Mouse (Mus musculus): ENCODE data around the gene Bspry. TPM values are rescaled to one million over a fixed set of nuclear protein-coding genes. Genes with fewer than 3 reads are reported as not detected.

Gene Bspry
- polyA plus RNA-seq, 1 experiment from 2014 or later: 47.9 TPM

- no peaks in the 10 kb centered on the region for H3K9me3 ChIP-seq (ENCODE audit: control insufficient read depth, low read length)
- no peaks in the 10 kb centered on the region for H3K27me3 ChIP-seq (ENCODE audit: control insufficient read depth, insufficient read depth, low read depth, low read length)
- peaks cover 18% of the 10 kb centered on the region for H3K36me3 ChIP-seq (ENCODE audit: control insufficient read depth, insufficient read depth, low read length)
- peaks cover 12% of the 10 kb centered on the region for H3K4me1 ChIP-seq (replicated peaks; ENCODE audit: control insufficient read depth, insufficient read depth, low read length)
- H3K27ac ChIP-seq (ENCODE audit: low read length): peak within 1 kb of the TSS; percentile 90
- peak within 1 kb of the TSS; percentile 84 for H3K9ac ChIP-seq (ENCODE audit: low read length)
- peak within 1 kb of the TSS; percentile 80 for H3K4me3 ChIP-seq (ENCODE audit: low read length)
- 75% methylated on average over 3 of the region's 3 CpGs for WGBS
- peak within 1 kb of the TSS; percentile 52 for H3K4me2 ChIP-seq (ENCODE audit: low read depth, low read length)
- ATAC-seq (ENCODE audit: low read depth): no peak
Measured at GRCm38 (mm10) chr4:62503374-62503970, 23.6 kb downstream of the Bspry start, which contains the start of gene Hdhd3. Gene Hdhd3 (minus strand): TSS chr4:62503467.

GRCm38 (mm10) chr4:62505991-62506390, 26.1 kb downstream of the Bspry start:
- 78% methylated on average over 3 of the region's 3 CpGs for WGBS
- ATAC-seq (ENCODE audit: low read depth): no peak
- H3K27ac ChIP-seq (ENCODE audit: low read length): no peak overlapping the region
- H3K27me3 ChIP-seq (ENCODE audit: control insufficient read depth, insufficient read depth, low read depth, low read length): no peaks in the 10 kb centered on the region
- H3K4me3 ChIP-seq (ENCODE audit: low read length): no peak overlapping the region
- H3K4me1 ChIP-seq (replicated peaks; ENCODE audit: control insufficient read depth, insufficient read depth, low read length): peaks cover 8% of the 10 kb centered on the region
- H3K36me3 ChIP-seq (ENCODE audit: control insufficient read depth, insufficient read depth, low read length): peaks cover 32% of the 10 kb centered on the region
- H3K9ac ChIP-seq (ENCODE audit: low read length): no peak overlapping the region
- H3K4me2 ChIP-seq (ENCODE audit: low read depth, low read length): no peak overlapping the region
- H3K9me3 ChIP-seq (ENCODE audit: control insufficient read depth, low read length): no peaks in the 10 kb centered on the region

GRCm38 (mm10) chr4:62506798-62507197, 26.9 kb downstream of the Bspry start:
- Histone ChIP-seq H3K4me3 (ENCODE audit: low read length) (no peak overlapping the region), H3K27me3 (ENCODE audit: control insufficient read depth, insufficient read depth, low read depth, low read length) (no peaks in the 10 kb centered on the region), H3K9ac (ENCODE audit: low read length) (no peak overlapping the region), H3K4me2 (ENCODE audit: low read depth, low read length) (no peak overlapping the region), H3K36me3 (ENCODE audit: control insufficient read depth, insufficient read depth, low read length) (peaks cover 40% of the 10 kb centered on the region), H3K27ac (ENCODE audit: low read length) (no peak overlapping the region), H3K4me1 (replicated peaks; ENCODE audit: control insufficient read depth, insufficient read depth, low read length) (peaks cover 7% of the 10 kb centered on the region), H3K9me3 (ENCODE audit: control insufficient read depth, low read length) (no peaks in the 10 kb centered on the region)
- WGBS: 54% methylated on average over 2 of the region's 2 CpGs
- no peak for ATAC-seq (ENCODE audit: low read depth)

GRCm38 (mm10) chr4:62508839-62509238, 29.0 kb downstream of the Bspry start:
- no peak overlapping the region for H3K27ac ChIP-seq (ENCODE audit: low read length)
- H3K4me2 ChIP-seq (ENCODE audit: low read depth, low read length): no peak overlapping the region
- H3K9me3 ChIP-seq (ENCODE audit: control insufficient read depth, low read length): no peaks in the 10 kb centered on the region
- H3K27me3 ChIP-seq (ENCODE audit: control insufficient read depth, insufficient read depth, low read depth, low read length): no peaks in the 10 kb centered on the region
- H3K9ac ChIP-seq (ENCODE audit: low read length): no peak overlapping the region
- ATAC-seq (ENCODE audit: low read depth): no peak
- H3K4me3 ChIP-seq (ENCODE audit: low read length): no peak overlapping the region
- whole genome bisulfite sequencing: 87% methylated on average over 5 of the region's 5 CpGs
- peaks cover 60% of the 10 kb centered on the region for H3K36me3 ChIP-seq (ENCODE audit: control insufficient read depth, insufficient read depth, low read length)
- no peaks in the 10 kb centered on the region for H3K4me1 ChIP-seq (replicated peaks; ENCODE audit: control insufficient read depth, insufficient read depth, low read length)

GRCm38 (mm10) chr4:62509946-62510345, 30.1 kb downstream of the Bspry start:
- 81% methylated on average over 11 of the region's 11 CpGs for WGBS
- no peaks in the 10 kb centered on the region for H3K9me3 ChIP-seq (ENCODE audit: control insufficient read depth, low read length)
- H3K9ac ChIP-seq (ENCODE audit: low read length): no peak overlapping the region
- ATAC-seq (ENCODE audit: low read depth): no peak
- H3K27ac ChIP-seq (ENCODE audit: low read length): no peak overlapping the region
- no peak overlapping the region for H3K4me3 ChIP-seq (ENCODE audit: low read length)
- peaks cover under 1% of the 10 kb centered on the region; the same call in 1 of the 2 replicates for H3K4me1 ChIP-seq (replicated peaks; ENCODE audit: control insufficient read depth, insufficient read depth, low read length)
- H3K4me2 ChIP-seq (ENCODE audit: low read depth, low read length): no peak overlapping the region
- no peaks in the 10 kb centered on the region for H3K27me3 ChIP-seq (ENCODE audit: control insufficient read depth, insufficient read depth, low read depth, low read length)
- peaks cover 62% of the 10 kb centered on the region for H3K36me3 ChIP-seq (ENCODE audit: control insufficient read depth, insufficient read depth, low read length)

- ATAC-seq (ENCODE audit: low read depth): no peak
- Histone ChIP-seq H3K27ac (ENCODE audit: low read length) (no peak overlapping the region), H3K9ac (ENCODE audit: low read length) (no peak overlapping the region), H3K4me1 (replicated peaks; ENCODE audit: control insufficient read depth, insufficient read depth, low read length) (peaks cover 39% of the 10 kb centered on the region), H3K27me3 (ENCODE audit: control insufficient read depth, insufficient read depth, low read depth, low read length) (no peaks in the 10 kb centered on the region), H3K4me2 (ENCODE audit: low read depth, low read length) (no peak overlapping the region), H3K4me3 (ENCODE audit: low read length) (no peak overlapping the region), H3K9me3 (ENCODE audit: control insufficient read depth, low read length) (no peaks in the 10 kb centered on the region), H3K36me3 (ENCODE audit: control insufficient read depth, insufficient read depth, low read length) (peaks cover 48% of the 10 kb centered on the region)
- 58% methylated on average over 11 of the region's 11 CpGs for WGBS
Measured at GRCm38 (mm10) chr4:62513998-62514506, 34.2 kb downstream of the Bspry start.

- H3K9me3 ChIP-seq (ENCODE audit: control insufficient read depth, low read length): no peaks in the 10 kb centered on the region
- no peak overlapping the region; the same call in 1 of the 2 replicates for H3K4me3 ChIP-seq (ENCODE audit: low read length)
- WGBS: 62% methylated on average over 7 of the region's 7 CpGs
- peaks cover 39% of the 10 kb centered on the region for H3K36me3 ChIP-seq (ENCODE audit: control insufficient read depth, insufficient read depth, low read length)
- H3K27ac ChIP-seq (ENCODE audit: low read length): peak overlapping the region; percentile 95
- H3K9ac ChIP-seq (ENCODE audit: low read length): no peak overlapping the region
- peak; percentile 6; the same call in 1 of the 2 replicates for ATAC-seq (ENCODE audit: low read depth)
- peaks cover 40% of the 10 kb centered on the region for H3K4me1 ChIP-seq (replicated peaks; ENCODE audit: control insufficient read depth, insufficient read depth, low read length)
- H3K27me3 ChIP-seq (ENCODE audit: control insufficient read depth, insufficient read depth, low read depth, low read length): no peaks in the 10 kb centered on the region
- H3K4me2 ChIP-seq (ENCODE audit: low read depth, low read length): peak overlapping the region; percentile 7; the same call in 1 of the 2 replicates
Measured at GRCm38 (mm10) chr4:62514995-62515394, 35.1 kb downstream of the Bspry start.

- peak overlapping the region; percentile 95 for H3K27ac ChIP-seq (ENCODE audit: low read length)
- H3K9ac ChIP-seq (ENCODE audit: low read length): peak overlapping the region; percentile 57
- no peak for ATAC-seq (ENCODE audit: low read depth)
- H3K9me3 ChIP-seq (ENCODE audit: control insufficient read depth, low read length): no peaks in the 10 kb centered on the region
- WGBS: 43% methylated on average over 3 of the region's 3 CpGs
- peaks cover 40% of the 10 kb centered on the region for H3K4me1 ChIP-seq (replicated peaks; ENCODE audit: control insufficient read depth, insufficient read depth, low read length)
- no peak overlapping the region; the same call in 1 of the 2 replicates for H3K4me3 ChIP-seq (ENCODE audit: low read length)
- peak overlapping the region; percentile 41 for H3K4me2 ChIP-seq (ENCODE audit: low read depth, low read length)
- no peaks in the 10 kb centered on the region for H3K27me3 ChIP-seq (ENCODE audit: control insufficient read depth, insufficient read depth, low read depth, low read length)
- peaks cover 34% of the 10 kb centered on the region for H3K36me3 ChIP-seq (ENCODE audit: control insufficient read depth, insufficient read depth, low read length)
Measured at GRCm38 (mm10) chr4:62515490-62515889, 35.6 kb downstream of the Bspry start.

GRCm38 (mm10) chr4:62516079-62516478, 36.2 kb downstream of the Bspry start:
- Histone ChIP-seq H3K36me3 (ENCODE audit: control insufficient read depth, insufficient read depth, low read length) (peaks cover 29% of the 10 kb centered on the region), H3K4me2 (ENCODE audit: low read depth, low read length) (peak overlapping the region; percentile 41), H3K4me3 (ENCODE audit: low read length) (peak overlapping the region; percentile 3; the same call in 1 of the 2 replicates), H3K4me1 (replicated peaks; ENCODE audit: control insufficient read depth, insufficient read depth, low read length) (peaks cover 40% of the 10 kb centered on the region), H3K9me3 (ENCODE audit: control insufficient read depth, low read length) (no peaks in the 10 kb centered on the region), H3K9ac (ENCODE audit: low read length) (peak overlapping the region; percentile 57), H3K27me3 (ENCODE audit: control insufficient read depth, insufficient read depth, low read depth, low read length) (no peaks in the 10 kb centered on the region), H3K27ac (ENCODE audit: low read length) (peak overlapping the region; percentile 95)
- WGBS: 24% methylated on average over 2 of the region's 2 CpGs
- peak; percentile 6; the same call in 1 of the 2 replicates for ATAC-seq (ENCODE audit: low read depth)

All from lung, embryonic 16.5 days (tissue).